Mouse (Mus musculus) bone marrow, adult 2 months (tissue): ENCODE data around the gene Nusap1.

Experiments
- CTCF ChIP-seq: fragments of 200-500 bp; IDR thresholded peaks from 2 replicates; pipeline ENCODE4 v1.5.1; 2011; ENCODE audit warnings: low read length, control low read depth; ENCODE audit not compliant: control insufficient read depth, insufficient read depth
- POLR2A ChIP-seq: fragments of 200-500 bp; IDR thresholded peaks from 2 replicates; pipeline ENCODE4 v1.6.1; 2011; ENCODE audit warnings: low read depth, mild to moderate bottlenecking, control low read depth, low read length, borderline replicate concordance; ENCODE audit not compliant: control insufficient read depth

DNA sequence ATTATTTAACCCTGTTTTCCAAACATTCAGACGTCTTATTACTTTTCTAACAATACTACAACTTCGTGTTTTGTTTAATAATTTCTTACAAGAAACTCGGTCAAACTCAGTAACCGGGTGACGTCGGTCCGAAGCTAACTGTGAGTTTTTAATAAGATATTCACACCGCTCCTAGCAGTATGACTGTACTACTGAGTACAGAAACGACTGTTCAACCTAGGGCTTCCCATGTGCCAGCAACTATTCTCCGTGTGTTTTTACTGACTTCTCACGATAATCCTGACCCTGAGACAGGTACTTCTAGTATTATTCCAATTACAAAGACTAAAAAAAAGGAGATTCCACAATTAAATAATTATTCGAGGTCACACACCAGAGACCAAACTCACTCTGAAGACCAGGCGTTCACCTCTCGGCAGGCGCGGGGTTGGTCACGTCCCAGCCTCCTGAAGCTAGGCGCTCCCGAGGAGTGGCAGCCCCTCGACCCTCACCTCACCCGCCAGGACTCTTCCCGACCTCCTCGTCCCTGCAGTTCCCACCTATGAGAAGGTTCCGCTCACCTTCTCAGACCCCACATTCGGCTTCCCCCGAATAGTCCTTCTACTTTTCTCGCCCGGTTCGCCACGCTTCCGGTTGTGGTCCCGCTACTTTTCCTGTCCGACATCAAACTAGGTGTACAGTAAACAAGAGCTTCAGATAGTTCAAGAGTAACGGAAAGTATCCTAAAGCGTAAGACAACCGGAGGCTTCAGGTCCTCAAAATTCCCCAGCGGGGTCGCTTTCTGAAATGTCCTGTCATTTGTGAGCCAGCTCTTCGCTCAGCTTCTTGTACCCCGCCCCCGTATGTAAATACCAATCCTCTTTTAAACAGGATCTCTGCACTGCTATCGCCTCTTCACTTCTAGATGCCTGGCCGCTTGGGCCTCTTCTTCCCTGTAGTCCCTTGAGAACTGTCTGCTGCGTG is 44.4 kb downstream of the Nusap1 start, which contains the start of gene Ndufaf1:
- TF ChIP-seq CTCF = no peak
- TF ChIP-seq POLR2A = no peak
